Mouse (Mus musculus): ENCODE data around the gene Nup210l.
A peak's percentile ranks its signal among the peaks of the same experiment; 100 is the strongest.

Nup210l gene

GRCm38 (mm10) chr3:90161541-90161940 lies 57.6 kb downstream of the Nup210l start:
- DNase-seq (ENCODE audit: low read depth): no peak

GRCm38 (mm10) chr3:90179566-90179965 lies 75.6 kb downstream of the Nup210l start:
- DNase-seq (ENCODE audit: low read depth): no peak

GRCm38 (mm10) chr3:90183581-90183980 lies 79.6 kb downstream of the Nup210l start:
- no peak for DNase-seq (ENCODE audit: low read depth)

GRCm38 (mm10) chr3:90190859-90191510 lies 87.1 kb downstream of the Nup210l start:
- no peak for DNase-seq (ENCODE audit: low read depth)

- DNase-seq (ENCODE audit: low read depth): no peak
Measured at GRCm38 (mm10) chr3:90194759-90195158, 90.8 kb downstream of the Nup210l start.

- DNase-seq (ENCODE audit: low read depth): no peak
Measured at GRCm38 (mm10) chr3:90195644-90196043, 91.7 kb downstream of the Nup210l start.

GRCm38 (mm10) chr3:90197548-90197947 lies 93.6 kb downstream of the Nup210l start:
- no peak for DNase-seq (ENCODE audit: low read depth)

- DNase-seq (ENCODE audit: low read depth): no peak
Measured at GRCm38 (mm10) chr3:90202884-90203283, 99.0 kb downstream of the Nup210l start.

GRCm38 (mm10) chr3:90203619-90204018 lies 99.7 kb downstream of the Nup210l start:
- no peak for DNase-seq (ENCODE audit: low read depth)

GRCm38 (mm10) chr3:90204582-90204981 lies 100.7 kb downstream of the Nup210l start:
- no peak for DNase-seq (ENCODE audit: low read depth)

- no peak for DNase-seq (ENCODE audit: low read depth)
Measured at GRCm38 (mm10) chr3:90208662-90209061, 104.7 kb downstream of the Nup210l start.

- no peak for DNase-seq (ENCODE audit: low read depth)
Measured at GRCm38 (mm10) chr3:90209908-90210566, 106.1 kb downstream of the Nup210l start.

- DNase-seq (ENCODE audit: low read depth): no peak
Measured at GRCm38 (mm10) chr3:90211475-90212398, 107.8 kb downstream of the Nup210l start.

GRCm38 (mm10) chr3:90212723-90213122 lies 108.8 kb downstream of the Nup210l start:
- no peak for DNase-seq (ENCODE audit: low read depth)

- peak; percentile 90 for DNase-seq (ENCODE audit: low read depth)
Measured at GRCm38 (mm10) chr3:90213377-90213866, 109.5 kb downstream of the Nup210l start, which contains the start of the genes Rps27 and Rab13. Gene Rps27, minus strand, starts transcription at chr3:90213651. Gene Rab13, plus strand, starts transcription at chr3:90213695.

- DNase-seq (ENCODE audit: low read depth): no peak
Measured at GRCm38 (mm10) chr3:90213956-90214684, 110.2 kb downstream of the Nup210l start.

- no peak for DNase-seq (ENCODE audit: low read depth)
Measured at GRCm38 (mm10) chr3:90215825-90216380, 112.0 kb downstream of the Nup210l start.

- DNase-seq (ENCODE audit: low read depth): peak; percentile 54
Measured at GRCm38 (mm10) chr3:90220088-90220487, 116.2 kb downstream of the Nup210l start.

GRCm38 (mm10) chr3:90220531-90220951 lies 116.6 kb downstream of the Nup210l start:
- DNase-seq (ENCODE audit: low read depth): no peak

GRCm38 (mm10) chr3:90221123-90221522 lies 117.2 kb downstream of the Nup210l start:
- DNase-seq (ENCODE audit: low read depth): no peak

- DNase-seq (ENCODE audit: low read depth): no peak
Measured at GRCm38 (mm10) chr3:90222455-90222854, 118.5 kb downstream of the Nup210l start.

Measured in c-Kit-positive CD71-negative TER-119-negative erythroid progenitor cells, embryonic 14.5 days (primary cell).